Mouse (Mus musculus) neural tube, embryonic 15.5 days (tissue): ENCODE data around the gene Olfr71. TPM values are rescaled to one million over a fixed set of nuclear protein-coding genes. Genes with fewer than 3 reads are reported as not detected.

Experiments
- polyA plus RNA-seq: library from polyadenylated mRNA; unstranded; fragments of >200 nt; fragmentation: Nextera tagmentation; extraction: Ambion mirVana; gene quantifications from 2 replicates; pipeline ENCODE4 v1.2.1, GENCODE M21; 2015

The Olfr71 gene
- polyA plus RNA-seq, 1 experiment from 2014 or later: not detected

Other genes starting within 250 kb of the Olfr71 start
- gene Sit1, start 226.5 kb downstream of the Olfr71 start, polyA plus RNA-seq: 1.9 TPM in 1 of 2 replicates, not detected in the other
- 88.9 and 89.8 TPM in 2 replicates for gene Ccdc107, start 217.4 kb downstream of the Olfr71 start, polyA plus RNA-seq
- gene Arhgef39, start 210.6 kb downstream of the Olfr71 start, polyA plus RNA-seq: 5.9 and 15.4 TPM in 2 replicates
- gene Car9, start 203.3 kb downstream of the Olfr71 start, polyA plus RNA-seq: 0.17 and 1.3 TPM in 2 replicates
- gene Tpm2, start 186.5 kb downstream of the Olfr71 start, polyA plus RNA-seq: 51.4 and 85.4 TPM in 2 replicates
- gene Creb3, start 147.9 kb downstream of the Olfr71 start, polyA plus RNA-seq: 80.8 and 82.0 TPM in 2 replicates
- gene Tln1, start 147.6 kb downstream of the Olfr71 start, polyA plus RNA-seq: 63.5 and 70.8 TPM in 2 replicates
- gene Rgp1, start 131.5 kb downstream of the Olfr71 start, polyA plus RNA-seq: 22.0 and 23.9 TPM in 2 replicates
- 48.1 and 54.5 TPM in 2 replicates for gene Gba2, start 131.4 kb downstream of the Olfr71 start, polyA plus RNA-seq
- 1.2 and 1.5 TPM in 2 replicates for gene Msmp, start 125.8 kb downstream of the Olfr71 start, polyA plus RNA-seq
- 12.9 and 16.1 TPM in 2 replicates for gene Npr2, start 78.3 kb downstream of the Olfr71 start, polyA plus RNA-seq
- gene Spag8, start 56.7 kb downstream of the Olfr71 start, polyA plus RNA-seq: 4.1 and 4.3 TPM in 2 replicates
- 77.5 and 78.9 TPM in 2 replicates for gene Hint2, start 53.8 kb downstream of the Olfr71 start, polyA plus RNA-seq
- gene Tmem8b, start 41.3 kb downstream of the Olfr71 start, polyA plus RNA-seq: 9.1 and 12.4 TPM in 2 replicates
- gene Fam221b, start 41.1 kb downstream of the Olfr71 start, polyA plus RNA-seq: 1.5 and 1.6 TPM in 2 replicates
- 0.08 TPM in 1 of 2 replicates, not detected in the other for gene Olfr70, start 9.4 kb downstream of the Olfr71 start, polyA plus RNA-seq
- gene Hrct1, start 16.9 kb upstream of the Olfr71 start, polyA plus RNA-seq: 0.24 and 0.45 TPM in 2 replicates
- 0.05 and 0.06 TPM in 2 replicates for gene Spaar, start 19.8 kb upstream of the Olfr71 start, polyA plus RNA-seq
- not detected in 2 replicates for gene Olfr159, start 60.8 kb upstream of the Olfr71 start, polyA plus RNA-seq
- not detected in 2 replicates for gene Olfr156, start 113.6 kb upstream of the Olfr71 start, polyA plus RNA-seq
- gene Olfr157, start 129.9 kb upstream of the Olfr71 start, polyA plus RNA-seq: not detected in 2 replicates
- not detected in 2 replicates for gene Olfr155, start 141.3 kb upstream of the Olfr71 start, polyA plus RNA-seq
- 6.2 and 8.3 TPM in 2 replicates for gene Reck, start 165.3 kb upstream of the Olfr71 start, polyA plus RNA-seq
- 42.3 and 51.4 TPM in 2 replicates for gene Glipr2, start 247.1 kb upstream of the Olfr71 start, polyA plus RNA-seq